Mouse (Mus musculus): ENCODE data around the gene Zfp664.

DNA sequence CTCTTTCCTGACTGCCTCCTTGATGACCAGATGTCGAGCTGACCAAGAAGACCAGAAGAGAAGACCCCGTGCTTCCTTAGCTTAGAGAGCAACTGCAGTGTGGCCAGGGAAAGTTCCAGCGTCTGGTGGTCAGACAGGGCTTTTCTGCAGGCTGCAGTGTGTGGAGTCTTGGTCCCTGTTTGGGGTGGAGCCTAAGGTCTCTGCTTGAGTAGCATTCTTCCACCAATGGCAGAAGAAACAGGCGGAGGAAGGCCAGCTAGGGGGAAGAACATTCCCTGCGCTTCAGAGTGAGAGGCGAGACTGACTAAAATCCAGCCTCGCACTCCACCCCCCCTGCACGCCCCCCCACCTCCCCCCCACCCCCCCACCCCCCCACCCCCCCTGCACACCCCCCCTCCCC lies 33.6 kb downstream of the Zfp664 start:
- TF ChIP-seq CTCF (IDR thresholded peaks at IDR 0.05; ENCODE audit: extremely low read depth, insufficient read depth, low read length) (no peak), POLR2A (IDR thresholded peaks at IDR 0.05; ENCODE audit: extremely low read depth, insufficient read depth, low read length) (no peak)
